Mouse (Mus musculus): ENCODE measurements at regions not wholly inside any gene's neighbourhood (a gene's known extent, or its start where the extent isn't known, plus 50 kb on each side); places are given as distances from the start of the nearest gene placed in this dataset.

DNA sequence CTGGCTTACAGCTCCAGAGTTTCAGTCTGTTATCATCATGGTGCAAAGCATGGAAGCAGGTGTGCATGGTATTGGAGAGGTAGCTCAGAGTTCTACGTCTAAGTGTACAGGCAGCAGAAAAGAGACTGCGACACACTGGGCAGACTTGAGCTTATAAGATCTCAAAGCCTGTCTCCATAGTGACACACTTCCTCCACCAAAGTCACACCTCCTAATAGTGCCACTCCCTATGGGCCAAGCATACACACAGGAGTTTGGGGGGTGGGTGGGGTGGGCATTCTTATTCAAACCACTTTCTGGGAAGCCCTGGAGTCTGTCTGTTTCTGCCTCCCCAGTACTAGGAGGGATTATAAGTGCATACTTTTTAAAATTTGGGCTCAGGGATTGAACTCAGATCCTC, 219.5 kb upstream of the Prok2 start:
- Histone ChIP-seq H3K27me3 (ENCODE audit: control insufficient read depth, insufficient read depth, low read length) (no peaks in the 10 kb centered on the region), H3K4me3 (ENCODE audit: low read depth, low read length) (no peak overlapping the region), H3K27ac (ENCODE audit: low read depth, low read length) (no peak overlapping the region), H3K4me1 (ENCODE audit: control insufficient read depth, insufficient read depth, low read length) (no peaks in the 10 kb centered on the region), H3K36me3 (ENCODE audit: control insufficient read depth, insufficient read depth, low read length) (no peaks in the 10 kb centered on the region), H3K9me3 (ENCODE audit: control insufficient read depth, low read length) (no peaks in the 10 kb centered on the region), H3K4me2 (ENCODE audit: low read depth) (no peak overlapping the region), H3K9ac (ENCODE audit: low read length) (no peak overlapping the region)
- DNase-seq (ENCODE audit: low spot score) (no peak), ATAC-seq (ENCODE audit: insufficient read depth, low FRiP score, low TSS enrichment) (no peak)
- WGBS: 92% methylated on average over 2 of the region's 2 CpGs

DNA sequence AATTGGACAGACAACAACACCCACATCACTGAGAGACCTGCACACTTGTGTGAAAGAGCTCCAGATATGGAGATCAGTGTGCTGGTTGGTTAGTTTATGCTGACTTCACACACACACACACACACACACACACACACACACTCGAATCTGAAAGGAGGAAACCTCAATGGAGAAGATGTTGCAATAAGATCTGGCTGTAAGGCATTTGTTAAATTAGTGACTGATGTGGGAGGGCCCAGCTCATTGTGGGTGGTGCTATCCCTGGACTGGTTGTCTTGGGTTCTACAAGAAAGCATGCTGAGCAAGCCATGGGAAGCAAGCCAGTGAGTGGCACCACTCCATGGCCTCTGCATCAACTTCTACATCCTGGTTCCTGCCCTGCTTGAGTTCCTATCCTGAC, 216.8 kb upstream of the Prok2 start:
- H3K9ac ChIP-seq (ENCODE audit: low read length): no peak overlapping the region
- no peaks in the 10 kb centered on the region for H3K36me3 ChIP-seq (ENCODE audit: control insufficient read depth, insufficient read depth, low read length)
- H3K9me3 ChIP-seq (ENCODE audit: control insufficient read depth, low read length): no peaks in the 10 kb centered on the region
- H3K27me3 ChIP-seq (ENCODE audit: control insufficient read depth, insufficient read depth, low read length): no peaks in the 10 kb centered on the region
- no peak overlapping the region for H3K4me2 ChIP-seq (ENCODE audit: low read depth)
- DNase-seq (ENCODE audit: low spot score) (no peak), ATAC-seq (ENCODE audit: insufficient read depth, low FRiP score, low TSS enrichment) (no peak)
- H3K4me1 ChIP-seq (ENCODE audit: control insufficient read depth, insufficient read depth, low read length): peaks cover 7% of the 10 kb centered on the region
- no peak overlapping the region for H3K4me3 ChIP-seq (ENCODE audit: low read depth, low read length)
- H3K27ac ChIP-seq (ENCODE audit: low read depth, low read length): no peak overlapping the region
- WGBS: 79% methylated on average over 1 of the region's 1 CpGs

DNA sequence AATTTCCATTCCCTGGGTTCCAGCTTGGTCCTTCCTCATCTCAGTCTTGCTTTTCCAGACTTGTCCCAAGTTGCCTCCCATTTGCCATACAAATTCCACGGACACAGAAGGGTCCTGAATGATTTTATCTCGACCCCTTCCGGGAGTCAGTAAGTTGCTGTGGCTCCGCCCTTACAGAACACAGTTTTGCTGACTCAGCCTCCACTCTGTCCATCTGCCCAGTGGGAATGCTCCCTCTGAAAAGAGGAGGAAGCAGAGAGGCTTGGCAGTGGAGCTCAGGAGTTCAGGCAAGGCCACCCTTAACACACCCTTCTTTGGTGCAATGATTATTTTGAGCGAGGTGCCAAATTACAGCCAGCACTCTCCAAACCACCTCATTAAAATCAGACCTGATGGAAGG, 213.9 kb upstream of the Prok2 start:
- Histone ChIP-seq H3K4me1 (ENCODE audit: control insufficient read depth, insufficient read depth, low read length) (peaks cover 7% of the 10 kb centered on the region), H3K9me3 (ENCODE audit: control insufficient read depth, low read length) (no peaks in the 10 kb centered on the region), H3K4me3 (ENCODE audit: low read depth, low read length) (no peak overlapping the region), H3K4me2 (ENCODE audit: low read depth) (no peak overlapping the region), H3K27me3 (ENCODE audit: control insufficient read depth, insufficient read depth, low read length) (no peaks in the 10 kb centered on the region), H3K36me3 (ENCODE audit: control insufficient read depth, insufficient read depth, low read length) (no peaks in the 10 kb centered on the region), H3K27ac (ENCODE audit: low read depth, low read length) (no peak overlapping the region), H3K9ac (ENCODE audit: low read length) (no peak overlapping the region)
- ATAC-seq (ENCODE audit: insufficient read depth, low FRiP score, low TSS enrichment) (no peak), DNase-seq (ENCODE audit: low spot score) (no peak)
- WGBS: 67% methylated on average over 5 of the region's 5 CpGs

DNA sequence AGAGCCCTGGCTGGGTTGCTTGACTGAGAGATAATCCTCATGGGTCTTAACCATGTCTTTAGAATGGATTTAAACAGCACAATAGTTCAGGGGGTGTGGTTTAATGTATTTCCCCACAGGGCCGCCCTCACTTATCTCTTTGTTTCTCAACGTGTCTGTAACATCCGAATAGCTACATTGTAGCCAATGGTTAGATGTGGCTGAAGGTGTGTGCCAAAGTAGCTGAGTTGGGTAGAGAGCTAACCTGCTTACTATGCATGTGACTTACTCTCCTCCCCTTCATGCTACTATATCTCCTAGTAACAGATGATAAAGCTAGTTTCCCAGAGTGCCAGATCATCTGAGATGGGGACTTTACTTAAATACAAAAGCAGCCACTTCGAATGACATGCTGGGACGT, 213.2 kb upstream of the Prok2 start:
- Histone ChIP-seq H3K27me3 (ENCODE audit: control insufficient read depth, insufficient read depth, low read length) (no peaks in the 10 kb centered on the region), H3K9ac (ENCODE audit: low read length) (no peak overlapping the region), H3K4me2 (ENCODE audit: low read depth) (no peak overlapping the region), H3K4me1 (ENCODE audit: control insufficient read depth, insufficient read depth, low read length) (peaks cover 7% of the 10 kb centered on the region), H3K27ac (ENCODE audit: low read depth, low read length) (no peak overlapping the region), H3K9me3 (ENCODE audit: control insufficient read depth, low read length) (no peaks in the 10 kb centered on the region), H3K4me3 (ENCODE audit: low read depth, low read length) (no peak overlapping the region), H3K36me3 (ENCODE audit: control insufficient read depth, insufficient read depth, low read length) (no peaks in the 10 kb centered on the region)
- no peak for ATAC-seq (ENCODE audit: insufficient read depth, low FRiP score, low TSS enrichment)
- WGBS: 58% methylated on average over 5 of the region's 5 CpGs
- no peak for DNase-seq (ENCODE audit: low spot score)

DNA sequence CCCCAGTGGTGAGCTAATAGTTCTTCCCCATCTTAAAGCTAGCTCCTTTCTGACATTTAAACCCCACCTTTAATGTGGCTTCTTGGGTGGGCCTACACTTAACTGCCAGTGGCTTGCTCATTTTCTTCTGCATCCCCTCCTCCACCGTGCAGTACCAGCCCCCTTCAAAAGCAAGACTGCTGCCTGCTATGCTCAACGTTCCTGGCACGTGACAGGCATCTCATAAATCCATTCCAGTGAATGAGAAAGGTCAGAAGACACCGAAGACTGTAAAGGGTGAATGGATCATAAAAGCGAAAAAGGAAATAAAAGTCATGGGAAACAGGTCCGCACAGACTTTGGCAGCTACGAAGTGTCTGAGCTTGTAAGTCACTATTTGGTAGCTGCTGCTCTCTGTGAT, 212.8 kb upstream of the Prok2 start:
- Histone ChIP-seq H3K27me3 (ENCODE audit: control insufficient read depth, insufficient read depth, low read length) (no peaks in the 10 kb centered on the region), H3K36me3 (ENCODE audit: control insufficient read depth, insufficient read depth, low read length) (no peaks in the 10 kb centered on the region), H3K9me3 (ENCODE audit: control insufficient read depth, low read length) (no peaks in the 10 kb centered on the region), H3K4me1 (ENCODE audit: control insufficient read depth, insufficient read depth, low read length) (peaks cover 7% of the 10 kb centered on the region), H3K4me2 (ENCODE audit: low read depth) (no peak overlapping the region), H3K27ac (ENCODE audit: low read depth, low read length) (no peak overlapping the region), H3K4me3 (ENCODE audit: low read depth, low read length) (no peak overlapping the region), H3K9ac (ENCODE audit: low read length) (no peak overlapping the region)
- no peak for DNase-seq (ENCODE audit: low spot score)
- WGBS: 27% methylated on average over 7 of the region's 7 CpGs
- peak; percentile 50; the same call in 1 of the 2 replicates for ATAC-seq (ENCODE audit: insufficient read depth, low FRiP score, low TSS enrichment)

DNA sequence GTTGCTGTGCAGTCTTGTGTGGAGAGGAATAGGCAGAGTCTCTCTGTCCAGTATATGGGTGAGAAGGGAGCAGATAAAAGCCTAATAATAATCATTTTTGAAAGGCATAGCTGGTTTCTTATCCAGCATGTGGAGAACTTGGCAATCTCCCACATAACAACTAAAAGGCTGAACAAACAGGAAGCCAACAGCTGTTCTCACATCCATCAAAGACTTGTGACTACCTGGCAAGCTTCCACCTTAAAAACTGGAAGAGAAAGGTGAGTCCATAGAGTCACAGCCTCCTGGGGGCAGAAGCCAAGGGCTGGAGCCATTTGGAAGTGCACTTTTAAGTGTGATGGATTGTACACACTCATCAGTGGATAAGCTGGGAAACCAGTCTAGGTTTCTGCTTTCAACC, 210.5 kb upstream of the Prok2 start:
- no peak for DNase-seq (ENCODE audit: low spot score)
- no peak for ATAC-seq (ENCODE audit: insufficient read depth, low FRiP score, low TSS enrichment)
- Histone ChIP-seq H3K9me3 (ENCODE audit: control insufficient read depth, low read length) (no peaks in the 10 kb centered on the region), H3K36me3 (ENCODE audit: control insufficient read depth, insufficient read depth, low read length) (no peaks in the 10 kb centered on the region), H3K9ac (ENCODE audit: low read length) (no peak overlapping the region), H3K27ac (ENCODE audit: low read depth, low read length) (no peak overlapping the region), H3K4me1 (ENCODE audit: control insufficient read depth, insufficient read depth, low read length) (peaks cover 7% of the 10 kb centered on the region), H3K4me3 (ENCODE audit: low read depth, low read length) (no peak overlapping the region), H3K4me2 (ENCODE audit: low read depth) (no peak overlapping the region), H3K27me3 (ENCODE audit: control insufficient read depth, insufficient read depth, low read length) (0 out of 2 replicates have a peak, but pooled peaks cover 2% of the 10 kb centered on the region)

DNA sequence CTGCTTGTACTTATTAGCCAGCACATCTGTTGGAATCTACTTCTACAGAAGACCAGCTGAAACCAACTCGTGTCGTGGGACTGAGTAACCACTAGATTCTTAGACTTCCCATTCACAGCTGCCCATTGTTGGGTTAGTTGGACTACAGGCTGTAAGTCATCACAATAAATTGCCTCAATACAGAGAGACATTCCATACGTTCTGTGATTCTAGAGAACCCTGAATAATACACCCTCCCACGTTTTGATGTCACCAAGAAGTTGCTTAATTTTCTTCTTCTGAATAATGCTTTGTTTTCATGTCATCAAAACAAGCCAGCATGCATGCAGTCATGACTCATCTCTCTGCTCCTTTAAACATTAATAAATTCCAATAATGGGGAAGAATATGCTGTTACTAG, 209.2 kb upstream of the Prok2 start:
- DNase-seq (ENCODE audit: low spot score) (no peak), ATAC-seq (ENCODE audit: insufficient read depth, low FRiP score, low TSS enrichment) (no peak)
- Histone ChIP-seq H3K9me3 (ENCODE audit: control insufficient read depth, low read length) (no peaks in the 10 kb centered on the region), H3K4me1 (ENCODE audit: control insufficient read depth, insufficient read depth, low read length) (peaks cover 7% of the 10 kb centered on the region), H3K4me3 (ENCODE audit: low read depth, low read length) (no peak overlapping the region), H3K27me3 (ENCODE audit: control insufficient read depth, insufficient read depth, low read length) (0 out of 2 replicates have a peak, but pooled peaks cover 2% of the 10 kb centered on the region), H3K4me2 (ENCODE audit: low read depth) (no peak overlapping the region), H3K9ac (ENCODE audit: low read length) (no peak overlapping the region), H3K36me3 (ENCODE audit: control insufficient read depth, insufficient read depth, low read length) (no peaks in the 10 kb centered on the region), H3K27ac (ENCODE audit: low read depth, low read length) (no peak overlapping the region)
- 81% methylated on average over 4 of the region's 4 CpGs for WGBS

DNA sequence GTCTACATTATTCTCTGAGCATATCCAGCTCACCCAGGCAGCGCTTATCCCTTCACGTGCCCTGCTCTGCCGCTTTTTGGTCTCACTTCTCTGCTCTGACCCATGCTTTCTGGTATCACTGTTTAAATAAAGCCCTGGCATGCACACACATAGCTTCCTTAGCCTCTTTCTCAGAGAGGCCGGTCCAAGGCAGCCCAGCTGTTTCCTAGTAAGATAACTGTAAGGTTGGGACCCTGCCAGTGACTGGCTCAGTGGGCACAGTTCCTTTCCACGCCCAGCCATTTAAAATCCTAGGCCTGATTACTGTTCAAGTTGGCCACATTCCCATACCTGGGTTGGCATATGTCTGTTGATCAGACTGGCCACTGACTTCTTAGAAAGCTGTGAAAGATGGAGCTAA, 208.2 kb upstream of the Prok2 start:
- Histone ChIP-seq H3K4me2 (ENCODE audit: low read depth) (no peak overlapping the region), H3K4me3 (ENCODE audit: low read depth, low read length) (no peak overlapping the region), H3K36me3 (ENCODE audit: control insufficient read depth, insufficient read depth, low read length) (no peaks in the 10 kb centered on the region), H3K9me3 (ENCODE audit: control insufficient read depth, low read length) (no peaks in the 10 kb centered on the region), H3K27ac (ENCODE audit: low read depth, low read length) (no peak overlapping the region), H3K27me3 (ENCODE audit: control insufficient read depth, insufficient read depth, low read length) (0 out of 2 replicates have a peak, but pooled peaks cover 2% of the 10 kb centered on the region), H3K9ac (ENCODE audit: low read length) (no peak overlapping the region), H3K4me1 (ENCODE audit: control insufficient read depth, insufficient read depth, low read length) (peaks cover 7% of the 10 kb centered on the region)
- WGBS: 91% methylated on average over 5 of the region's 5 CpGs
- ATAC-seq (ENCODE audit: insufficient read depth, low FRiP score, low TSS enrichment) (no peak), DNase-seq (ENCODE audit: low spot score) (no peak)

DNA sequence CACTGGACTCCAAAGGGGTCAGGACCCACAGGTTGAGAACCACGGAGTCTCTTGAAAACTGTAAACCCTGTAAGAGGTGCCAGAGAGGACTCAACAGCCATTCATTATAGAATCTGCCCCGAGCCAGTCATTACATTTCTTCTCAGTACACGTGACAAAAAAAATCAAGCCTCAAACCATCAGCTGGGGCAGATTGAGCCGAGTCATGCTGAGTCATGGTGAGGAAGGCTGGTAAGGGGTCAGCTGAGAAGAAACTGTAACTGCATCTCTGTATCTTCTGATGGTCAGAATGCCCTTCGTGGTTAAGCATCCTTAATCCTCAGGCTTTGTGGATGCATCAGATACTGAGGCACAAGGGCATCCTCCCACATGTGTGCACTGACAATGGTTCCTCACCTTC, 207.2 kb upstream of the Prok2 start:
- ATAC-seq (ENCODE audit: insufficient read depth, low FRiP score, low TSS enrichment): no peak
- H3K9me3 ChIP-seq (ENCODE audit: control insufficient read depth, low read length): no peaks in the 10 kb centered on the region
- no peak for DNase-seq (ENCODE audit: low spot score)
- H3K4me3 ChIP-seq (ENCODE audit: low read depth, low read length): no peak overlapping the region
- no peak overlapping the region for H3K27ac ChIP-seq (ENCODE audit: low read depth, low read length)
- no peaks in the 10 kb centered on the region for H3K4me1 ChIP-seq (ENCODE audit: control insufficient read depth, insufficient read depth, low read length)
- H3K4me2 ChIP-seq (ENCODE audit: low read depth): no peak overlapping the region
- WGBS: 83% methylated on average over 5 of the region's 5 CpGs
- H3K36me3 ChIP-seq (ENCODE audit: control insufficient read depth, insufficient read depth, low read length): no peaks in the 10 kb centered on the region
- H3K27me3 ChIP-seq (ENCODE audit: control insufficient read depth, insufficient read depth, low read length): 0 out of 2 replicates have a peak, but pooled peaks cover 2% of the 10 kb centered on the region
- H3K9ac ChIP-seq (ENCODE audit: low read length): no peak overlapping the region

All from neural tube, embryonic 11.5 days (tissue).